Mouse (Mus musculus): ENCODE data around the gene Dnajc1. TPM values are rescaled to one million over a fixed set of nuclear protein-coding genes. Genes with fewer than 3 reads are reported as not detected.

The Dnajc1 gene
- 10 to 100 TPM; 14.1 to 17.2 (median 15.5) TPM for total RNA-seq (2022)

DNA sequence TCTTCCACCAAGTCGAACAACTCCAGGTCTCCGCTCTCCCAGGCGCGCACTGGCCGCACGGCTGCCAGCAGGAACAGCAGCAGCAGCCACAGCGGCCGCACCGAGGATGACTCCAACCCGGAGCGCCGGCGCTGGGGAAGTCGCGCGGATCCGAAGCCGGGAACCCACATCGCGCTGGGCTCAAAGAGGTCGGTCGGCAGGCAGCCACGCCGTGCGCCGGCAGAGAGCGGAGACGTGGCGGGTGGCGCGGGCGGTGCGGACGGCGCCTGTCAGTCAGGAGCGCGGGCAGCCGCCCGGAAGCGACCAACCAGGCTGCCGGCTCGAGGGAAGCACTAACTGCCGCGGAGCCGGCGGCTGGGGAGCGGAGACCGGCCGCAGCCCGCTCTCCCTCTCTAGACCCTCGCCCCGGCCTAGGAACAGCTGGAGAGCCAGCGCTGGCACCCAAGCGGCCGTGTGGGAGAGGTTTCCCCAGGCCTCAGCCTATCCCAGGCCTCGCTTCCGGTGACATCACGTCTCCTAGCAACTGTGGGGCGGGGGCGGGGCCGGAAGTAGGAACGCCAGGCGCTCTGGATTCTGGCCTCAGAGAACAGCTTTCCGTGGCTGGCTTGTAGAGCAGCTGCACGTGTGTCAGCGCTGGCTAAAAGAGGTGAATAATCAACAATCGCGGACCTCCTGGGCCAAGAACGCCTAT is at the start of gene Dnajc1:
Gene Dnajc1 (minus strand): TSS at position 500 of the 691 bp plus-strand sequence.
- peak; percentile 85 for DNase-seq (ENCODE audit: low spot score)

DNA sequence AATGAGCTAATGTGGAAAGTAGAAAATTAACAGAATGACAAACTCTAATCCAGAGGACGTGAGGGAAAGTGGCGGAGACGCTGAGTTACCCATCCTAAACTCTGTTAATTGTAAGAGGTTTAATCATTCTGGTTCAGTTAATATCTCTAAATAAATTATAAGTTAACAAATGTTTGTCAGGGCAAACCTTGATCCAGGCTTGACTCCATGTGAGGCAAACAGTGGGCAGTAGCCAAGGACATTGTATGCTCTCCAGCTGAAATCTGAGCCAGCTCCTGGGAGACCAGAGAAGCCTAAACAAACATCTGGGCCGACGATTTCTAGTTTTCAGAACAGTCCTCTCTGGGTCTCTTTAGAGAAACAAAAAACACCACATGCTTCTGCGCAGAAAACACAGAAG is 49.2 kb upstream of the Dnajc1 start:
- peak; percentile 36 for DNase-seq (ENCODE audit: low spot score)

DNA sequence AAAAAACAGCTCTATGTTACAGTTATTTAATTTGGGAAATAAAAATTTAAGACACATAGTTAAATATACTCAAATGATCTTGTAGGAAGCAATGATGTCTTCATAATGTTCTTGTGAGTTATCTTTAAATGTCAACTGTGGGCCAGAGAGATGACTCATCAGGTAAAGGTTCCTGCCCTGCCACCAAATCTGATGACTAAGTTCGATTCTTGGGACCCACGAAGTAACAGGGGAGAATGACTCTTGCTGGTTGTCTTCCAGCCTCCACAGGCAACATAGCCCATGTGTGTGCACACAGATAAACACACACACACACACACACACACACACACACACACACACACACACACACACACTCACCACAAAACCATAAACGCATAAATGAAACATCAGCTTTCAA is 22.6 kb upstream of the Dnajc1 start:
- DNase-seq (ENCODE audit: low spot score): no peak

DNA sequence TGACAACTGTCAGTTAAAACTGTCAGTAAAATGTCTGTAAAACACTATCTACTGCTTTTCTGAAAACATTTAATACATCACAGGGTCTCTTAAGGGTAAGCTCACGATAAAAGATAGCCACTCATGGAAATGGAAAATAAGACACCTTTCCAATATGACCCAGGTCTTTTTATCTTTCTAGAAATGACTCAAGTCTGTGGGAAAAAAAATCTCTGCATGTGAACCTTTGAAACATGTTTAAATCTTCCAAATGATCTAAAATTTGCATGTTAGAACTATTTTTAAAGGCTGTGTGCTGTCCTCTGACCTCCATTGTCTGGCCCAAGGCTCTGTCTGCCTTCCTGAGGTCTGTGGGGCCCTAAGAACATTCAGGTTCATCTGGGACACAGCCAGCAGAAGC is 11.0 kb upstream of the Dnajc1 start:
- DNase-seq (ENCODE audit: low spot score): no peak

DNA sequence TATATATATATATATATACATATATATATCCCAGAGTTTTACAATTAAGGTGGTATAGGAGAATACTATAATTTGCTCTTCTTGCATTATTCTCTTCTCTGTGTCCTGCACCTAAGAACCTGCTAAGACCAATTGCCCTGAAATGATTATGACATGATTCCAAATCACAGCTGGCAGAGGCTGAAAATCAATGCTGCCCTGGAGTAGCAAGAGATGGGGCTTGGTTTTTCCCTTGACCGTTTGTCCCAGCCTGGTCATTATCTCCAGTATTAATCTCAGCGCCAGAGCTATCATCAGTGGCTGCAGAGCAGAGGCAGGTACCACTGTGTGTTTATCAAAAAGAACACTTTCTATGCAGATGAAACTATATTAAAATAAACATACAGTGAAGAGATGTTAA is 9.1 kb upstream of the Dnajc1 start:
- no peak for DNase-seq (ENCODE audit: low spot score)

DNA sequence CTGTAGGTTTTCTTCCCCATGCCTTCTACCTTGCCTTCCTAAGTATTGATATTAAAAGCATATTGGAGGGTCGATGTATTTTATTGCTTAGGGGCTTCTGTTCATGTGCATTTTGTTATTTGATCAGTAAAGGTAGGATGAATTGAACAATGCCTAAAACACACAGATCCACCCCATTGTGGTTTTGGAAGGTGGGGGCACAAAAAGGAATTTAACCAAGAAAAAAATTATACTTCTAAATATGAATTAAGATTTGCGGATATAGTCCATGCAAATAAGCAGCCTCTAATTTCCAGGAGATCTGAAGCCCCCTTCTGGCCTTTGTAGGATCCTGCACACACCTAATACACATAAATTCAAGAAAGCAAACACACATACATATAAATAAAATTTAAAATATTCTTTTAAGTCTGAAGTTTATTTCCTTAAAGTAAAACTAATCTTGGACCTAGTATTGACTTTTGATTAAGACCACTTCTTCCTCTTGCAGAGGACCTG is 441 bp upstream of the Dnajc1 start:
- DNase-seq (ENCODE audit: low spot score): no peak

DNA sequence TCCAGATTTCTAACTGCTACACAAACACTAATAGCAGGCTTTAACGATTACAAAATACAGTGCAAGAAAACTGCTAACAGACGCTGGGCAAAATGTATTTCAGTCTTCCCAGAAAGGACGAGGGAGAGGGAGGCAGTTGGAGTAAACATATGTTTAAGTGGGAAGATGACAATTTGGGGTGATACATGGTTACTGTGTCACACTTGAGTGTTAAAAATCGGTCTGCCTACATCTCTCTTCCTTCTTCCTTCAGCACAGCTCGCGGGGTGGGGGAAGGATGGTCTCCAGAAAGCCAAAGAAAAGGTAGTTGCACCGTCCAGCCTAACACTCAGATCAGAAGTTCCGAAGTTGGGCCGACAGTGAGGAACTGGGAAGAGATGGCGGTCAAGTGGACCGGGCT is 769 bp downstream of the Dnajc1 start:
- DNase-seq (ENCODE audit: low spot score): no peak

DNA sequence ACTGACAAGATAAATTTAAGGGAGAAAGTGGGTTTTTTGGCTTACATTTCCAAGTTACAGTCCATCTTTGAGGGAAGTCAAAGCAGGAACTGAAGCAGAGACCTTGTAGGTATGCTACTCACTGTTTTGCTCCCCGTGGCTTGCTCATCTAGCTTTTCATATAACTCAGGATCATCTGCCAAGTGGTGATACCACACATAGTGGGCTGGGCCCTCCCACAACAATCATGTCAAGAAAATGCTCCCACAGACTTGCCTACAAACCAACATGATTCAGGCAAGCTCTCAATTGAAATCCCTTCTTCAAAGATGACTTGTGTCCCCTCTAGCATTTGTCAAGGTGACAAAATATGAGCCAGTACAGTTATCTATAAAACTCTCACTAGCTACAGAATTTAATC is 3.0 kb downstream of the Dnajc1 start:
- no peak for DNase-seq (ENCODE audit: low spot score)

DNA sequence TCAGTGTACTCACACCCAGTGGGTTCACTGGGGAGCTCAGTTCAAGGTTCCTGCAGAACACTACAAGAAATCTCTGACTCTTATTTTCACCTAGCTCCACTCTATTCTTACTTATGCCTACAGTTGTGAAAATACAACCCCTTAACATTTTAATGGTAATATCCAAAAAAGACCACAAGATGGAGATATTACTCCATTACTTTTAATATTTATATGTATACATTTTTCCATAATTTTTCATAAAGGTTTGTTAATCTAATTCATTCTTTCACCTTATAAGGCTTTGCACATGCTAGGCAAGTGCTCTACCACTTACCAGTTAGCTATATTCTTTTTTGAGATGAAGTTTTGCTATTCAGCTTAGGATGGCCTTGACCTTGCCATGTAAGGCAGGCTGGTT is 11.0 kb downstream of the Dnajc1 start:
- no peak for DNase-seq (ENCODE audit: low spot score)

DNA sequence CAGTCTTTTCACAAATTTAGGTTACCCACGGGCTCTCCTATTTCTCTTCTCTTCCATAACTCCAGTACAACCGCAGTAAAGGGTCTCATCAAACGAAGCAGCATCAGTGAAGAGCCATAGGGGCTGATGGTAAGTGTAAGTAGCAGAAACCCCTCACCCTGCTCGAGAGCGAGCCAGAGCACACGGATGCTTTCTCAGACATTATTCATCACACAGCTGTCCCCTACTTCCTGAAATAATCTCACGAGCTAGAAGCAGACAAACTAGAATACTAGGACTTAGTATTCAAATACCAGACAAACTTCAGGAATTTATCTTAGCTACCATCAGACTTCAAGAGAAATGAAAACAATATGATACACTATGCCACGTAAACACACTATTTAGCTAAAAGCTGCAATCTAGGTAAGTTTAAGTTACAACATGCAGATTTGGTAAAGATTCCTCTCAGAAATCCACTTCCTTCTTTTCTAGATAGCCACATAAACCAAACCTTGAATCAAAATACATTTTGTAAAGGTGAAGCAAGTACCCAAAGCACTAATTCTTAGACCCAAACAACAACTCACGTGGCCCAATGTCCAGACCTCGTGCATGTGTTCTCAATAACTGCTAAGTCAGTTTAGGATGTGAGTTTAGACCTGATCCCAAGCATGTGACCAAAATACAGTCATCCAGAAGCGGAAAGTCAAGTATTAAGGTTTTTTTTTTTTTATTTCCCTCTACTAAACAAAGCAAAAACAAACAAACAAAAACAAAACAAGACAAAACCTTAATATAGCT is 20.0 kb downstream of the Dnajc1 start:
- DNase-seq (ENCODE audit: low spot score): no peak

DNA sequence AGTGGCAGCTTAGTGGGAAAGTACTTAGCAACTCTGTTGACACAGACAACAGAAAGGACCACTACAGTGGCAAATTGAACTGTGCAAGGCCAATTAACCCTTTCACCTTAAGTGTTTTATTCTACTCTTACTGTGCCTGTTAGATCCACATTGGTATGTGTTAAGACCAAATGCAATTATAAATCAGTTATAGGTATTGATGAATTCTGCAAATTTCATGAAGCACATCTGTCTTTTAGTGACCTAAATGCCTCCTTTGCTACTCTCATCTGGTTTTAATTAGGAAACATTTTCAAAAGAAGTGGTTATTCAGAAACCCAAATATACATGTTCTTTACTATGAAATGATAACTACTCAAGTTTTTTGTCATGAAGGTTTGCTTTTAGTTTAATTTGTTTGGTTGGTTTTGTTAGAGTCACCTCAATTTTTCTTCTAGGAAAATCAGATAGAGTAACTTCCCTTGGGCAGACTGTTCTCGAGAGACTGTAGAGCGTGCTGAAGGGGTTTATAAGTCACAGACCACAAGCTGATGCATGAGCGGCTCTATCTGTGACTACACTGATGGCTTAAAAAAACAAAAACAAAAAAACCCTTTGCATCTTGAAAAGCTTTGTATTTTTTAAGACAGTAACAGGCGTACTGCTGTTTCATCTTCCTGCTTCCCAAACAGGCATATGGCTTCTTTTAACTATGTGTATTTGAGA is 21.7 kb downstream of the Dnajc1 start:
- DNase-seq (ENCODE audit: low spot score): no peak

DNA sequence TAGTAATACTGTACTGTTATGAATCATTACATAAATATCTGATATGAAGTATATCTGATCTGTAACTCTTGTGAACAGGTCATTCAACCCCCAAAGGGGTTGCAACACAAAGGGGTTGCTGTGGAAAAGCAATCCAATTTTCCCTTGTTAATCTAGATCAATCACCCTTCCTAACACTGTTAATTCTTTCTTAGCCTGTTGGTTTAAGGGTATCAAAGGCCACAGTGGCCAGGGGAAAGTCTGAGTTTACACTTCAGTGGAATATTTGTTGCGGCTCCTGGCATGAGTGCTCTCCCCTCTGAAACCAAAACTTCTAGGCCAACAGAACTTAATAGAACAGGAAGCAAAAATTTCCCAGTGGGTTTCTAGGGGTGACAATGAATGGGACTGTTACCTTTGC is 28.2 kb downstream of the Dnajc1 start:
- no peak for DNase-seq (ENCODE audit: low spot score)

DNA sequence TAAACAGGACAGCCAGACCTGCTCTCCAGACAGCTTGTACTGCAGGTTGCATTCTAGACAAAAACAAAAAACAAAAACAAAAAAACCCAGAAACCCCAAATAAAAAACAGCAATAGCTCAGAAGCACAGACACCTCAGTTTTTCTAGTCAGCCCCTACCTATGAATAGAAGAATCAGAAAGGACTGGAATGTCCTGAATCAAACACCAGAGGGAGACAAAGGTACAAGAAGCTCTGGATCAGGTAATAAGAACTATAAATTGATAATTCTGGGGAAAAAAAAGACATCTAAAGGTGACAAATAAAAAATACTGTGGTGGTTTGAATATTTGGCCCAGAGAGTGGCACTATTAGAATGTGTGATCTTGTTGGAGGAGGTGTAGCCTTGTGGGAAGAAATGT is 37.3 kb downstream of the Dnajc1 start:
- no peak for DNase-seq (ENCODE audit: low spot score)

DNA sequence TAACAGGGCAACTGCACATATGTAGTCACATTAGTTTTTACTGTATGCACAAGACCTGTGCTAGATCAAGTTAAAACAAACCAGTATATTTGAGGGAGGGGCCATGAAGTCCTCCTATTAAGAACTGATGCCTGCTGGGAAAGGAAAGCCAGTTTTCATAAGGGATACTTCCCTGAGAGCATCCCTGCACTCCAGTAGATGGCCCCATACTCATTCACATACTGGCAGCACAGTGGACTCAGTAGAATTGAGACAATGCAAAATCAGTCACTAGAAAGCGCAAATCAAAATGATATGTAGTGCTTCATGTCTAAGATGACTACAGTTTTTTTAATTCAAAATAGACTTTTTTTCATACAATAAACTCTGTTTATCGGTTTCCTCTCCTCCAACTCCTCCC is 40.0 kb downstream of the Dnajc1 start:
- DNase-seq (ENCODE audit: low spot score): no peak

DNA sequence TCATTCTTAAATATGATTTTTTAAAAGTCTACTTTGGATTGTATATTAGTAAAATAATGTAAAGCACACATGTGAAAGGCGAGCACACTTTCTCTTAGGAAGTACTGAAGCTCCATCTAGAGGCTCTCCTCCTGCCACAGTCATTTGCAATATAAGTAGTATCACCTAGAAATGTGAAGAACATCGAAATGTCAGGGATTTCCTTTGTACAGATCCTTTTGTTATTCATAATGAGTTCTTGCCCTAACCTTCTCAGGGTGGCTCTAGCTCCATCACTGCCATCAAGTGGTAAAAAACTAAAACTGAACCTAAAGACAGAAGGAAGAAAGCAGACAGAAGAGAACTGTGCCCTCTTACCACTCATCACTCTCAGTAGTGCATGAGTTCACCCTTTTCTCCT is 49.2 kb downstream of the Dnajc1 start:
- DNase-seq (ENCODE audit: low spot score): no peak

DNA sequence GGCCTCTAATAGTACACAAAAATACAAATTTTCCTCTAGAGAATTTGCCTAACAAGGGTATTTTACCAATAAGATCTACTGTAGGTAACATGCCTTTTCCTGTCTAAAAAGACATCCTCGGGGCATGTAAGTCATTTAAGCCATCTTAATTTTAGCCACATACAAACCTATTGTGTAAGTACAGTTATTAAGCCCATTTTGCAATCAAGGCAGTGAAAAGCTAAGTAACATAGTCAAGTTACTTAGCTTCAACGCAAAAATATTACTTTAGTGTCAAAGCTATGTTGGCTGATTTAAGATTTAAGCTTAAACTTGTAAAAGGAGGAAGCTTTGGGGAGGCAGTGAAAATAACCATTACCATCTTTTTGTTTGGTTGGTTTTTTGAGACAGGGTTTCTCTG is 74.0 kb downstream of the Dnajc1 start:
- DNase-seq (ENCODE audit: low spot score): no peak

DNA sequence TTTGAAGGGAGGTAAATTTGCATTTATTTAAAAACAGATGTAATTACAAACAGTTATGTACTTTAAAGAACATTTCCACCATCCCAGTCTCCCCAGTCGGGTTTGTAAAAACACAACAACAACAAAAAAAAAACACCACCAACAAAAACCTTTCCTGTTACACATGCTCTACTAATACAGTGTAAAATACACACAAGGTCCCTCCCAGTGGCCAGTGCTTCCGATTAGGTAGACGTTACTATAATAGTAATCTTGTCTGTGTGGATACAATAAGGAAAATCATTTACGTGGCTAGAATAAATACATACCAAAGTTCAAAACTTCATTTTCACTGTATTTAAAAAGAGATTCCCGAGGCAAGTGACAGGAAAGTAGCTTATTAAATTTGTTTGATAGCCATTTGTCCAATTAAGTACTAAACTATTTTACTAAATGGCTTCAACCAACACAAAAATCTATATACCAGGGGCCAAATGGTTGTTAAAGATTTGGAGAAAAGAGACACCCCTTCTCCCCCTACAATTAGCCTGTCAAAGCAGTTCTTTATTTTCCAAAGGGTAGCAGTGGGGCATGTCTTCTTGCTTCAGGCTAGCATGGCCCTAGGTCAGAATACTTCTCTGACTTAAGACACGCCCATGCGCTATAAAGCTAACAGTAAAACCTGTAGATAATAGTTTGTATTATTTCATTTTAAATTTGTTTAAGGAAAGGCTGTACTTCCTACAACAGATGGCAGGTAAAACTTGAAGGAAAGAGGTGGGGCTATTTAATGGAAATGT is 74.9 kb downstream of the Dnajc1 start:
- no peak for DNase-seq (ENCODE audit: low spot score)

DNA sequence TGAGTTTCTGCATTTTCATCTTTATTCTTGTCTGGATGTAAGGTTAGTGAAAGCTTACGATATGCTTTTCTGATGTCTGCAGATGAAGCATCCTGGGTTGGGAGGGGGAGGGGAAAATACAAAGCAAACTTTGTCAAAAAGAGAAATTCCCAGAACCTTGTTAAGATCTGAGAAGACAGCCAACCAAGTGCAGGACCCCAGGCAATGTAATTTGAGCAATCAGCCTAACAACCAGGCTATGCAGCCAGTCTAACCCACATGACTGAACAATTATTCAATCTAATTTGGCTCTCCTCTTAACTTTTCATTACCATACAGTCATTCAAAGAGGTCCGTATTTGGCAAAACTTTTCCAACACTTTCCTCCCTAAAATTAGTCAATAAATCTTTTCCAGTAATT is 75.7 kb downstream of the Dnajc1 start:
- DNase-seq (ENCODE audit: low spot score): no peak

DNA sequence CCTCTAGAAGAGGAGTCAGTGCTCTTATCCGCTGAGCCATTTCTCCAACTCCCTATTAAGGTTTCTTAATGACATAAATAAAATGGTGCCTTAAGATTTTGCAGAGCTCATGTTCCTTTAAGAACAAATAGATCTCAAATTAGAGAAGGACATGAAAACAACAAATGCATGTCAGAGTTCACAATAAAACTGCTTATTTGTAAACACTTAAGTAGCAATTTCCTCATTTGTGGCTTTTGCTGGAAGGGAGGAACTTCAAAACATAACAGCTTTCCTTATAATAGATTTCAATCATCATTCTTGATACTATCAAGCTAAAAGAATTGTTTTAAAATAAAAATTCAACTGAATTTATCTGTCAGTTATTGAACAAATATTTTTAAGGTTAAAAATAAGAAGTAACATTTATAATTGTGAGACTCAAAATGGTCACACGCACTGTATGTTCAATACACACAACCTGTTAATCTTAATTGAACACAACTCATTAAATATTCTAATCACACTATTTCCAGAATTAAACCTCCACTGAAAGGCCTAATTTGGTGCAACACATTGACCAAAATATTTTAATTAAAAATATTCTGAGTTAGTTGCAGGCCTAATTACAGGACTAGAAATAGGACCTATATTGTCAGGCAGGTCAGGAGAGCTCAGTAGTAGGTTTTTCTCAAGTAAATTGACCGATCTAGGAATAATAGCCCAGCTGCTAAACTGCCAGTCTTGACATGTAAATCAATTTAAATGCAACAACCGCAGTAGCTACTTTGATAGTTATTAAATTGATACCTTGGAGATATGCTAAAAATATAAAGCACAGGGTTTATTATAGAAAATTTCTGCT is 82.1 kb downstream of the Dnajc1 start:
- no peak for DNase-seq (ENCODE audit: low spot score)

DNA sequence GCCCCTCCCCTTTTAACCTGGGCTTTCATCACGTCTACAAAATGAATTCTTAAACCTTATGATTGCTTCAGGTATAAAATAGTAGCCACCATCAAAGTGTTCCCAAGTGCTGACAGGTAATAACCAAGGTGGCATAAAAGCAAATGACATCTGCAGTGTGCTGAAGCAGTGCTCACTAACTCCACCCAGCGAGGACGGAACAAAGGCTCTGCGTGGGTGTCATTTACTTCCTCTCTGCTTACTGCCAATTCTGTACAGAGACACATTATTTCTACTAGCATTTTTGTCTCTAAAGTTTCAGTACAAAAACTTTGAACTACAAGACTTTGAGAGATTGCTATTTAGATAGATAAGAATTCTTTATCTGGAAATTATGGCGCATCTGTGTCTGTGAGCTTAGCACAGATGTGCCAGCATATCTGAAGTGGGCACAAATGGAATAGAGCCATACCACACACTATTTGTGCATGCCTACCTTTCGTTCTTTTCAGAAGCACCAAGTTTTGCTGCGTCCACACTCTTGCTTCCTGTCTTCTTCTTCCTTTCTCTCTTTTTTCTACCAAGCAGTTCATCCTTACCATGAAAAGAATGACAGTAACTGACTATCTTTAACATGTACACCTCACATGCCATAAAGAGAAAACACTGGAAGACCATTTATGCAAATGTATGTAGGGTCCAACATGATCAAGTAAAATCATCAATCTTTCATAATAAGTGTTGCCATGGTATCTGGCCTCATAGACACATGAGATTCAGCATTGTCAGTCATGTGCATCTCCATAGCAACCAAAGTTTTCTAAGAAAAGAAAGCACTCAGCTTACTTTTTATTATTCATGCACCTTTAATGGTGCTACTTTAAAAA is 85.0 kb downstream of the Dnajc1 start:
- DNase-seq (ENCODE audit: low spot score): no peak

All from heart, adult 8-10 months (tissue).